Mouse (Mus musculus): ENCODE data around the gene Gm49396.

DNA sequence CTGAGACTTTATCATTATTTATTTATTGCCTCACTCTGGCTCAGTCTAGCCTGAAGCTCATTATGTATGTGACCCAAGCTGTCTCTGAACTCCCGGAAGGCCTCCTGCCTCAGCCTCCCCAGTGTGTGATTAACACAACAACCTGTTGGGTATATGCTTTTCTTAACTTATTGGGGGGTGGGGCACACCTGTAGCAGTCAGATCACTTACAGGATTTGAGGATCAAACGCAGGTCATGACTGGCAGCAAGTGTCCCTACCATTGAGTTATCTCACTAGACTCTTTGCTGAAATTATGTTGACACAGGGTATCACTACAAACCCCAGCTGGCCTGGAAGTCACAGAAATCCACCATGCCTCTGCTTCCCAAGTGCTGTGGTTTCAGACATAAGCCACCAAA is 2.8 kb upstream of the Gm49396 start:
- TF ChIP-seq FLI1 (IDR thresholded peaks at IDR 0.05; ENCODE audit: low read length) (no peak), GATA1 (IDR thresholded peaks at IDR 0.05; ENCODE audit: borderline replicate concordance, low read length) (no peak)
